Mouse (Mus musculus): Measurements from ENCODE around the gene Pou2f3. TPM values are rescaled to one million over a fixed set of nuclear protein-coding genes. Genes with fewer than 3 reads are reported as not detected.

Gene Pou2f3
- polyA plus RNA-seq, 3 experiments from 2014 or later = not detected

GRCm38 (mm10) chr9:43230886-43231285 lies 20.7 kb upstream of the Pou2f3 start:
- ATAC-seq = no peak

- no peak for ATAC-seq
Measured at GRCm38 (mm10) chr9:43229962-43230361, 19.8 kb upstream of the Pou2f3 start.

- no peak for ATAC-seq
Measured at GRCm38 (mm10) chr9:43229398-43229895, 19.3 kb upstream of the Pou2f3 start.

GRCm38 (mm10) chr9:43228745-43229144 lies 18.6 kb upstream of the Pou2f3 start:
- ATAC-seq = no peak

GRCm38 (mm10) chr9:43227626-43228025 lies 17.5 kb upstream of the Pou2f3 start:
- no peak for ATAC-seq

GRCm38 (mm10) chr9:43226573-43227160 lies 16.5 kb upstream of the Pou2f3 start:
- ATAC-seq = no peak

- no peak for ATAC-seq
Measured at GRCm38 (mm10) chr9:43225481-43225880, 15.3 kb upstream of the Pou2f3 start.

GRCm38 (mm10) chr9:43224771-43225355 lies 14.7 kb upstream of the Pou2f3 start:
- no peak for ATAC-seq

GRCm38 (mm10) chr9:43222429-43222715 lies 12.2 kb upstream of the Pou2f3 start:
- no peak for ATAC-seq

- ATAC-seq = no peak
Measured at GRCm38 (mm10) chr9:43221643-43222428, 11.7 kb upstream of the Pou2f3 start.

GRCm38 (mm10) chr9:43210771-43211450 lies 742 bp upstream of the Pou2f3 start:
- no peak for ATAC-seq

- ATAC-seq = no peak
Measured at GRCm38 (mm10) chr9:43206022-43206390, 4.2 kb downstream of the Pou2f3 start.

GRCm38 (mm10) chr9:43205343-43206021 lies 4.7 kb downstream of the Pou2f3 start:
- ATAC-seq = no peak

GRCm38 (mm10) chr9:43200212-43200611 lies 10.0 kb downstream of the Pou2f3 start:
- no peak for ATAC-seq

- no peak for ATAC-seq
Measured at GRCm38 (mm10) chr9:43194001-43194400, 16.2 kb downstream of the Pou2f3 start.

GRCm38 (mm10) chr9:43191561-43191960 lies 18.6 kb downstream of the Pou2f3 start:
- no peak for ATAC-seq

- no peak for ATAC-seq
Measured at GRCm38 (mm10) chr9:43189021-43189356, 21.2 kb downstream of the Pou2f3 start.

- no peak for ATAC-seq
Measured at GRCm38 (mm10) chr9:43188309-43189020, 21.7 kb downstream of the Pou2f3 start.

- no peak for ATAC-seq
Measured at GRCm38 (mm10) chr9:43179614-43180013, 30.6 kb downstream of the Pou2f3 start.

GRCm38 (mm10) chr9:43178172-43178571 lies 32.0 kb downstream of the Pou2f3 start:
- no peak for ATAC-seq

GRCm38 (mm10) chr9:43167081-43167480 lies 43.1 kb downstream of the Pou2f3 start:
- ATAC-seq = no peak

GRCm38 (mm10) chr9:43166346-43166745 lies 43.8 kb downstream of the Pou2f3 start:
- ATAC-seq = no peak
